Mouse (Mus musculus): ENCODE data around the gene Pld5.

Pld5 gene

DNA sequence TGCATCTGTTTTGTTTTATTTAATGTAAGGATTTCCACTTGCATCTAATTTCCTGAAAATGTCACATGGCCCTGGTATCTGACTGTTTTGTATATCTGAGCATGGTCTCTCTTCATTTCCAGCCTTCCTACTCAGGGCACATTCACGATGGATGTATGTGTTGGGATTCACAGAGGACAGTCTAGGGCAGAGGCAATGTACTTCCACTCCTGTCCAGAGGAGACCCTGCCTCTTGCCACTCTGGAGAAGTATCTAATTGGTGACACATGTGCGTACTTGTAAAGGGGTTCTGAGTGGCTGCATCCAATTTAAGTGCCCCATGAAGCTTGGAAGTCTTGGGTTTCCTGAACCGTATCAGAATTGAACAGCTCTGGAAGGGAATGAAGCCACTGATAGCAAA, 324.7 kb downstream of the Pld5 start:
- DNase-seq (ENCODE audit: low spot score), result peak; percentile 6

DNA sequence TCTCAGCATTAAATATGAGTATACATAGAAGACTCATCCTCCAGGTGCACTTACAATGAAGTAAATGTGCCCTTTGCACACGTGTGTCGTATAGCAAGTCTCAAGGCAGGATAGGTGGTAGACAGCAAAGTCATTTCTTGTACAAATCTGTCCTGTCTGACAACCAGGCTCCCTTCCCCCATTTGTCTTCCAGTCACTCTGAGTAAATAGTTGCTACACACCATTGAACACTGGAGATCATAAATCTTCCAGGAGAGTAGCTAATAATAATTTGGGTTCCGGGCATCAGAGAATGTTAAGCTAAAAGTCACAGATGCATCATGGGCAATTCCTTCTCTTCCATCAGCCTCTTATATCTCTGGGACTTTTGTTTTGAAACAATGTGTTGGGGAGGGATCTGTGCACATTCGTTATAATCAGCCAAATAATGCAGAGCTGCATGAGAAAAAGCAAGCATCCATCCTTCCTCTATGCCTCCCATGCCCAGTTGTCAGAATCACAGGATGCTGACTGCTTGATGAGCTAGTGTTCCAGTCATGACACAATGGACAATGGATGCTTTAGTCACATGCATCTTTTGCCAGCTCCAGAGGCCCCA, 328.3 kb downstream of the Pld5 start:
- DNase-seq (ENCODE audit: low spot score), result no peak

DNA sequence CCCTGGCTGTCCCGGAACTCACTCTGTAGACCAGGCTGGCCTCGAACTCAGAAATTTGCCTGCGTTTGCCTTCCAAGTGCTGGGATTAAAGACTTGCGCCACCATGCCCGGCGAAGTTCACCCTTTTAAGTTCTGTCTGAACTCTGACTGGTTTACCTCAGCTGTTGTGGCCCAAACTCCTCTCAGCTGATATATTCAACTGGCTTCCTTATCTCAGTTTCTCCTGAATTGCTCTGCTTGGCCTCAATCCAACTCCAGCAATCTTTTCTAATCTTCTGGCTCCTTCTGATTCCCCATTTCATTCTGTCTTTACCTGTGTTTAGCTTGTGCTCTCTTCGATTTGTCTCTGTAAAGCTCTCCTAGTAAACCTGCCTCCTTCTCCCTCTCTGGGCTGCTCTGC, 331.9 kb downstream of the Pld5 start:
- no peak for DNase-seq (ENCODE audit: low spot score)

DNA sequence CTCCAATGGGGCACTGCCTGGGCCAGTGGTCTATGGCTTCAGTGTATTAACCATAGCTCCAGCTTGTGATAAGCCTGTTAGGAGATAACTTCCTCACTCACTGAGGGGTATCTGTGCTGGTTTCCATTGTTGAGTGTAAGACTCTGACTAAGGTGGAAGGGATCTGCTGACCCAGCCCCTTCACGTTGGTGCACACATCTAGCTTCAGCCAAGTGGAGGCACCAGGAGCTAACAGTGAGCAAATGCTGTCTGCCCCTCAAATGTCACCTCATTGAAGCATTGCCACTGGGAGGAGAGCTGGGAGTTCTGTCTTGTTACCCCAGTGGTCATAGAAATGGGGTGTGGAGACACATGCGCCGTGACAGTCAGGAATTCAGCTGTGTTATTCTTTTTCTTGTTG, 336.4 kb downstream of the Pld5 start:
- no peak for DNase-seq (ENCODE audit: low spot score)

DNA sequence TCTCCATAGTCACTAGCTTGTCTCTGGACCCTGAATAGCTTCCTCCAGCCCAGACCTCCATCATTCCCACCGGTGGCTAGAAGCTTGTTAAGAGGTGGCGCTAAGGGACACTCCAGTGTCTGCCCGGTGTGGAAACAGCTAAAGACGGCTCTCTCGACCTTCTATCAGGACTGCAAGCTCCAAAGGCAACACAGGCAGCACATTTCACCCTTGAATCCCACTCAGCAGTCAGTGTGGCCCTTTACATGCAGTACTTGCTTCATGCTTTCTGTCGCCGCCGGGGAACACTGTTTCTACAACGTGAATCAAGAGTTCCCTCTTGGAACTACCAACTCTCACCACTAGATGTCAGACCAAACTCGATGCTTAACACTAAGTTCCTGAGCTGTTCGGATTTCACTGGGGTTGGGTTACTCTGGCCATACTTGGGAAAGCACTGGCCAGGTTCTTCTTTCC, 338.8 kb downstream of the Pld5 start:
- peak; percentile 95 for DNase-seq (ENCODE audit: low spot score)

DNA sequence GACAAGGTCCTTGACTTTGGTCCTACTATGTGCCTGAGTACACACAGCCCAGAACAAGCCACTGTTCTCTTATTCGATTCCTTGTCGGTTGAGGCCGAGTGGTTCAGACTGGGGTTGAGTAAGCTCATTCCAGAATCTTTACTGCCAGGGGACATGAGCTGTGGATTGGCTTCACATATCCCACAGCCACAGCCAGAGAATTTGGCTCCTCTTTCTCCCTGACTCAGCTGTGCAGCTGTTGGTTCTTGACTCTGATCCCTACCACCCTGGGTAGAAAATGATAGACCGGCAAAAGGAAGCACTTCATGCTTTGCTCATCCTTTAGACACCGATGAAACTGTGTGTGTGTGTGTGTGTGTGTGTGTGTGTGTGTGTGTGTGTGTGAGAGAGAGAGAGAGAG, 343.7 kb downstream of the Pld5 start:
- no peak for DNase-seq (ENCODE audit: low spot score)

DNA sequence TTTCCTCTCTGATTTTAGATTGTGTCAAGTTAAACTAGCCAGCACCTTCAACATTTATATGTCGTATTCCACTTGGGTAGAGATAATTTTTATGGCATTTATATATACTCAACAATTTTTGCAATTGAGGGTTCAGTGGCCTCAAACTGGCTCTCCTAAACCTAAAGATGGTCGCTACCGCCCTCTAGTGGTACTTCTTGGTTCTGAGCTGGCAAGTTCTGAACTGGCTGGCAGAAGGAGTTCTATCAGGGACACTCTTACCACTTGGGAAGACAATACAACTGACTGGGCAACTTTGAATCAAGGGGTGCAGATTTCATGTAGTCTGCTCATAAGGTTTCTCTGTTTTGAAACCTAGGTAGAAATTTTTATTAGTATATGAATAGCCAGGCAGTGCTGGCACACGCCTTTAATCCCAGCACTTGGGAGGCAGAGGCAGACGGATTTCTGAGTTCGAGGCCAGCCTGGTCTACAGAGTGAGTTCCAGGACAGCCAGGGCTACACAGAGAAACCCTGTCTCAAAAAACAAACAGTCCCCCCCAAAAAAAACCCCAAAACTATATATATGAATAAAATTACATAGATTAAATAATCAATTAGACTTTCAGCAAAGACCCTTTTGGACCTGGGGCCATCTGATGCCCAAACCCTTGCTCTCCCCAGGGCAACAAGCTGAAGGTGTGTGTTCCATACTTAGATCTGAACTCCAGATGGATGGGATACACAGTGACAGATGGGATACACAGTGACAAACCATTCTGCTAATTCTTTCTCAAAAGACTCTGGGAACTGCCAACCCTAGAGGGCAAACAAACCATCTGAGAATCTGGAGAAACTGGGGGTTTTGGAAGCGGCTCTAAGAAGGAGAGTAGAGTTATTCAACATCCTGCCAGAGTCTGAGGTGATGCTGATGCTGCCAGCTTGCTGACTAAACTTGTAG, 351.0 kb downstream of the Pld5 start:
- peak; percentile 82 for DNase-seq (ENCODE audit: low spot score)

DNA sequence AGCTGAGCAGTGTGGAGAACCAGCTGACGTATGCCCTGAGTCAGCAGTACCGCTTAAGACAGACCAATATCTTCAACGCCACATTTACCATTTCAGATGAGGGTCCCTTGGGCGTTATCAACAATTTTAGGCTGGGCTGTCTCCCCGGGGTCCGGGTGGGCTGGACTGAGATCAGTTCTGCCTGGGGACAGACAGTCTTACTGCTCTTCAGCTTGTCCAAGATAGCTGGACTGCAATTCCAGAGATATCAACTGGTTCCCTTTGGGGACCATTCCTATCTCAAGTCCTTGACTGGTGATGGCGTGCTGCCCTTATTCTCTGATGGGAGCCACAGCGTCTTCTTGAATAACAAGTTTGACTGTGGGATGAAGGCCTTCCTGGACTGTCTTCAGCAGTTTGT, 354.0 kb downstream of the Pld5 start:
- no peak for DNase-seq (ENCODE audit: low spot score)

DNA sequence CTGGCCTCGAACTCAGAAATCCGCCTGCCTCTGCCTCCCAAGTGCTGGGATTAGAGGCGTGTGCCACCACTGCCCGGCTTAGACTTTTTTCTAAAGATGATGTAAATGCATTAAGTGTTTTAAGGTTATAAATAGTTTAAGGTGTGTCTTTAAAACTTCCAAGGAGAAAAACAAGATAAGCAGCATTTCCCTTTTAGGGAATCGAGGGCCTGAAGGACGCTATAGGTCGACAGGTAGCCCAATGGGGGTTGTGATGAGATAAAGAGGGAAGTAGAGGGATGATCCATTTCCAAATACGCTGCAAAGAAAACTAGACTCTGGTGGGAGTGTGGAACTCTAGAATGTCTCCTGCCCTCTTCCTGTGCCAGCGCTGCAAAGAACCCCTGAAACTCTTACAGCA, 355.1 kb downstream of the Pld5 start, which contains the start of gene Gm38100:
Gm38100 (plus strand) TSS at position 301 of the 400 bp plus-strand sequence.
- DNase-seq (ENCODE audit: low spot score), result no peak

DNA sequence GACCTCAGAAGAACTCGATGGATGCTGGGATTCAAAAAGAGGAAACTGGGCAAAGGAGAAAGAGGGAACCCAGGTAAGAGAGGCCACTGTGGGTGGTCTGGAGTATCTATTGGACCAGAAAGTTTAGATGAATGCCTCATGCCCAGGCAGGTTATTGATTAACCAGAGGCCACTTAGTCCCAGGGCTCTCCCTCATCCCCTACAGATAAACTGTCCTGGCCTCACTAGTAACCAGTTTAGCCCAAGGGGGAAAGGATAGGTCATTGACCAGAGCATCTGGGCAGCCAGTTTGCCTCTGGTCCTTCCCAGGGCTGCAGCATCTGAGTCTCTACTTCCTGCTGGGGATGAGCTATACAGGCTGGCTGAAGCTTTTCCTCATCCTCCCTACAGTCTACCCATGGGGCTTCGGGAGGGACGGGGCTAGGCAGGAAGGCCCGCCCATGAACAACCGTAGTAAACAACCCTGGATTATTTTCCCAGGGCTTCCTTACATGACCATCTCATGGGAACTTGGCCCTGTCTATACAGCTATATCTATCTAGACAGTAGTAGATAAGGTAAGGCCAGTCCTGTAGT, 361.3 kb downstream of the Pld5 start:
- no peak for DNase-seq (ENCODE audit: low spot score)

Data from embryo, embryonic 10 days (tissue).